Mouse (Mus musculus) C2C12 (cell line): ENCODE results near the gene Vegfd.

Experiments used
- CEBPB ChIP-seq: IDR thresholded peaks from one replicate; pipeline ENCODE4 v1.6.1; 2011; ENCODE audit warnings: low read depth, mild to moderate bottlenecking, control low read depth, moderate library complexity
- CTCF ChIP-seq: IDR thresholded peaks from one replicate; pipeline ENCODE4 v1.5.1; 2011; ENCODE audit not compliant: control insufficient read depth, insufficient read depth, insufficient read length
- MAX ChIP-seq: IDR thresholded peaks from one replicate; pipeline ENCODE4 v1.6.1; 2011; ENCODE audit warnings: mild to moderate bottlenecking, control low read depth

GRCm38 (mm10) chrX:164370576-164370975 is 2.6 kb upstream of the Vegfd start:
- TF ChIP-seq MAX (no peak), CTCF (no peak), CEBPB (no peak)
